Mouse (Mus musculus) midbrain, postnatal 0 days (tissue): ENCODE measurements around the gene Slc17a6. TPM values are rescaled to one million over a fixed set of nuclear protein-coding genes. Genes with fewer than 3 reads are reported as not detected.
"Not testable (repeated sequence)": the region's sequence is repeated elsewhere in the genome, so short reads cannot be mapped to it uniquely, and the experiment has no call there.

Source experiments
- ATAC-seq: fragments of 200-750 bp; cut with Nextera tagmentation; 2 replicates; pipeline ENCODE4 v1.8.0; 2017; ENCODE audit warnings: moderate number of reproducible peaks, mild to moderate bottlenecking, moderate TSS enrichment, moderate library complexity; ENCODE audit not compliant: low FRiP score
- DNase-seq: peaks from one replicate; pipeline ENCODE4 v3.0.0-alpha.2; 2015; ENCODE audit warnings: low spot score
- H3K27ac ChIP-seq: fragments of 300-500 bp; sonication (generic); 2 replicates; pipeline ENCODE4 v1.5.1; 2014; ENCODE audit warnings: low read depth, mild to moderate bottlenecking, low read length, mixed read lengths
- H3K27me3 ChIP-seq: fragments of 300-500 bp; sonication (generic); 2 replicates; pipeline ENCODE4 v1.6.1; 2014; ENCODE audit warnings: low read length, control low read depth, mixed read lengths; ENCODE audit not compliant: insufficient read depth
- H3K36me3 ChIP-seq: fragments of 300-500 bp; sonication (generic); 2 replicates; pipeline ENCODE4 v1.6.1; 2014; ENCODE audit warnings: low read length, control low read depth, mixed read lengths; ENCODE audit not compliant: insufficient read depth
- H3K4me1 ChIP-seq: fragments of 300-500 bp; sonication (generic); 2 replicates; pipeline ENCODE4 v1.6.1; 2014; ENCODE audit warnings: mild to moderate bottlenecking, control low read depth, antibody characterized with exemption, low read length, mixed read lengths; ENCODE audit not compliant: insufficient read depth
- H3K4me2 ChIP-seq: fragments of 300-500 bp; sonication (generic); 2 replicates; pipeline ENCODE4 v1.6.1; 2014; ENCODE audit warnings: low read depth, mild to moderate bottlenecking, low read length, mixed read lengths; ENCODE audit not compliant: poor library complexity, severe bottlenecking
- H3K4me3 ChIP-seq: fragments of 300-500 bp; sonication (generic); 2 replicates; pipeline ENCODE4 v1.5.1; 2014; ENCODE audit warnings: low read depth, mild to moderate bottlenecking, low read length, moderate library complexity
- H3K9ac ChIP-seq: fragments of 300-500 bp; sonication (generic); replicated peaks from 2 replicates; pipeline ENCODE4 v1.6.1; 2014; ENCODE audit warnings: mild to moderate bottlenecking, low read length, moderate library complexity, mixed read lengths; ENCODE audit not compliant: poor library complexity, severe bottlenecking
- H3K9me3 ChIP-seq: fragments of 300-500 bp; sonication (generic); 2 replicates; pipeline ENCODE4 v1.6.1; 2016; ENCODE audit warnings: low read length, control low read depth
- CTCF ChIP-seq: IDR thresholded peaks from 2 replicates; pipeline ENCODE4 v1.5.1; 2016; ENCODE audit warnings: antibody characterized with exemption, mild to moderate bottlenecking
- WGBS: fragments of 180-500 bp; shearing (Covaris S2); extraction: QIAGEN DNeasy Blood & Tissue Kit; methylation state at CpG from one replicate; pipeline ENCODE4 v1.1.7; 2014; 5-methylcytosine and 5-hydroxymethylcytosine counted together
- polyA plus RNA-seq: library from polyadenylated mRNA; unstranded; fragments of >200 nt; fragmentation: Nextera tagmentation; extraction: Ambion mirVana; gene quantifications from 2 replicates; pipeline ENCODE4 v1.2.1, GENCODE M21; 2015
- total RNA-seq: library from RNA; depleted of rRNA; stranded (reverse); fragments of >200 nt; gene quantifications from 2 replicates; pipeline ENCODE4 v1.2.3, GENCODE M21; 2014; rRNA removed

The Slc17a6 gene
- total and polyA plus RNA-seq, 2 experiments from 2014 or later: 161 to 214 TPM

DNA sequence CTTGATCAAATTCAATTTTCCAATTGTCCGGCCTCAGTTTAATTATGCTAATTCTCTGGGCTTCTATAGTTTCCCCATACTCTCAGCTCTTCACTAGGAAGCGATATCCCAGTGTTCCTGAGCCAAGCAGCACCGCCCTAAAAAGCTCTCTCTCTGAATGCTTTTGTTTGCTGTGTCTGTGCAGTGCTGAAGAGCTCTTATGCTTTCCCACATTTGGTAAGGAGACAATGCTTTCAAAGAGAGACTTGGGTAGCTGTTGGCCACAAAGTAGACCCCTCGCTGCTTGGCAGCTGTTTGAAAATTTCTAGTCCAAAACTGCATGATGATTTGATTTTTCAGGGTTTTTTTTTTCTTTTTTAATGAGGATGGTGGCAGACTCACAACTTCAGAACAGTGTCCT, 72.6 kb downstream of the Slc17a6 start:
- Histone ChIP-seq H3K27me3 (no peaks in the 10 kb centered on the region), H3K36me3 (no peaks in the 10 kb centered on the region), H3K9ac (no peak overlapping the region), H3K4me2 (no peak overlapping the region), H3K9me3 (no peaks in the 10 kb centered on the region), H3K4me3 (no peak overlapping the region), H3K4me1 (no peaks in the 10 kb centered on the region; the same call in 1 of the 2 replicates), H3K27ac (peak overlapping the region; percentile 69; the same call in 1 of the 2 replicates)
- 32% methylated on average over 4 of the region's 4 CpGs for WGBS
- ATAC-seq (no peak), DNase-seq (peak; percentile 50)
- TF ChIP-seq CTCF: no peak

GRCm38 (mm10) chr7:51709508-51709907, 87.7 kb downstream of the Slc17a6 start:
- Histone ChIP-seq H3K4me1 (no peaks in the 10 kb centered on the region), H3K27ac (no peak overlapping the region), H3K9me3 (no peaks in the 10 kb centered on the region), H3K4me3 (no peak overlapping the region), H3K27me3 (no peaks in the 10 kb centered on the region), H3K9ac (no peak overlapping the region), H3K36me3 (no peaks in the 10 kb centered on the region), H3K4me2 (no peak overlapping the region)
- DNase-seq (no peak), ATAC-seq (no peak)
- no peak for TF ChIP-seq CTCF
- 86% methylated on average over 3 of the region's 3 CpGs for WGBS

GRCm38 (mm10) chr7:51710346-51710745, 88.5 kb downstream of the Slc17a6 start:
- H3K4me3 ChIP-seq, H3K9me3 ChIP-seq, H3K4me1 ChIP-seq, H3K36me3 ChIP-seq, H3K4me2 ChIP-seq, H3K9ac ChIP-seq, ATAC-seq, H3K27ac ChIP-seq, DNase-seq, H3K27me3 ChIP-seq: not testable (repeated sequence)
- WGBS: 80% methylated on average over 3 of the region's 3 CpGs

DNA sequence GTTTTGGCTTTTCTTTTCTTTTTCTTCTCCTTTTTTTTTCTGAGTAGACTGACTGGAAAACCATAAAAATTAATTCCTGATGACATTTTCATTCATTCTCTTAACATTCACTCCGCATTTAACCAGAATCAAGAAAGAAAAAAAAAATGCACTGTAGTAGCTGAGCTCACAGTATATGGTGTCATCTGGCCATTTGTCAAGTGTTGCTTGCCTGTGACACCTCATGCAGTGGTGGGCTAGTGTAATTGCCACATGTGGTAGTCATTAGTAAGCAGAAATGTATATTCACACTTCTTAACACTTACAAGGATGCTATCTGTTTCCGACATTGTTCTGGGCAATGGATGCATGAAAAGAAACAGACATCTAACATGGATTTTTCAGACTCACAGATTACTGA, 94.0 kb downstream of the Slc17a6 start:
- no peaks in the 10 kb centered on the region for H3K27me3 ChIP-seq
- no peaks in the 10 kb centered on the region for H3K36me3 ChIP-seq
- H3K4me1 ChIP-seq: no peaks in the 10 kb centered on the region
- 86% methylated on average over 2 of the region's 2 CpGs for WGBS
- DNase-seq (no peak), ATAC-seq (no peak)
- no peak overlapping the region for H3K4me2 ChIP-seq
- no peak overlapping the region for H3K9ac ChIP-seq
- no peaks in the 10 kb centered on the region for H3K9me3 ChIP-seq
- no peak for TF ChIP-seq CTCF
- no peak overlapping the region for H3K4me3 ChIP-seq
- H3K27ac ChIP-seq: no peak overlapping the region

Other genes with a start within 250 kb of the Slc17a6 start
- gene Ano5, start 111.0 kb upstream of the Slc17a6 start, total RNA-seq: 3.8 and 4.0 TPM in 2 replicates
- gene Ano5, start 111.0 kb upstream of the Slc17a6 start, polyA plus RNA-seq: 1.5 and 1.9 TPM in 2 replicates
- 17.5 and 37.1 TPM in 2 replicates for gene Gas2, start 240.0 kb downstream of the Slc17a6 start, total RNA-seq
- gene Gas2, start 240.0 kb downstream of the Slc17a6 start, polyA plus RNA-seq: 14.7 and 15.0 TPM in 2 replicates
- gene Fancf, start 240.3 kb downstream of the Slc17a6 start, total RNA-seq: 10.6 and 11.3 TPM in 2 replicates
- gene Fancf, start 240.3 kb downstream of the Slc17a6 start, polyA plus RNA-seq: 7.0 and 8.2 TPM in 2 replicates